Mouse (Mus musculus) C2C12 (cell line): Measurements from ENCODE around the gene Sln. TPM values are rescaled to one million over a fixed set of nuclear protein-coding genes. Genes with fewer than 3 reads are reported as not detected.

Source experiments
- H3K27me3 ChIP-seq: one replicate; pipeline ENCODE4 v1.6.1; 2011; ENCODE audit not compliant: control insufficient read depth, insufficient read depth, insufficient read length
- H3K36me3 ChIP-seq: one replicate; pipeline ENCODE4 v1.6.1; 2011; ENCODE audit not compliant: control insufficient read depth, insufficient read depth
- H3K4me3 ChIP-seq: one replicate; pipeline ENCODE4 v1.5.1; 2011; ENCODE audit warnings: mild to moderate bottlenecking, control low read depth; ENCODE audit not compliant: poor library complexity, insufficient read depth, severe bottlenecking
- H3K79me2 ChIP-seq: one replicate; pipeline ENCODE4 v1.6.1; 2011; ENCODE audit not compliant: control insufficient read depth, insufficient read depth
- H3K79me3 ChIP-seq: one replicate; pipeline ENCODE4 v1.6.1; 2011; ENCODE audit warnings: low read depth, control low read depth
- H3ac ChIP-seq: one replicate; pipeline ENCODE3; 2011; ENCODE audit warnings: low read depth; ENCODE audit not compliant: control insufficient read depth, insufficient read length
- CEBPB ChIP-seq: IDR thresholded peaks from one replicate; pipeline ENCODE4 v1.6.1; 2011; ENCODE audit warnings: low read depth, mild to moderate bottlenecking, control low read depth, moderate library complexity
- CTCF ChIP-seq: IDR thresholded peaks from one replicate; pipeline ENCODE4 v1.5.1; 2011; ENCODE audit not compliant: control insufficient read depth, insufficient read depth, insufficient read length
- FOSL1 ChIP-seq: IDR thresholded peaks from one replicate; pipeline ENCODE4 v1.8.0; 2011; ENCODE audit warnings: mild to moderate bottlenecking, low read length; ENCODE audit not compliant: poor library complexity, insufficient read depth, severe bottlenecking
- MAX ChIP-seq: IDR thresholded peaks from one replicate; pipeline ENCODE4 v1.6.1; 2011; ENCODE audit warnings: mild to moderate bottlenecking, control low read depth
- MYOD1 ChIP-seq: IDR thresholded peaks from one replicate; pipeline ENCODE4 v1.6.1; 2011; ENCODE audit warnings: low read depth; ENCODE audit not compliant: control insufficient read depth, insufficient read length
- MYOG ChIP-seq: IDR thresholded peaks from one replicate; pipeline ENCODE4 v1.6.1; 2011; ENCODE audit not compliant: control insufficient read depth, insufficient read length; ENCODE audit errors: extremely low read depth
- USF1 ChIP-seq: IDR thresholded peaks from one replicate; pipeline ENCODE4 v1.6.1; 2011; ENCODE audit warnings: low read depth, mild to moderate bottlenecking, control low read depth, moderate library complexity
- polyA plus RNA-seq: library from polyadenylated mRNA; unstranded; fragments of >200 nt; fragmentation: generic; extraction: Trizol; gene quantifications from one replicate; pipeline ENCODE4 v1.2.1, GENCODE M21; 2012; ENCODE audit warnings: missing spikeins

The Sln gene
- polyA plus RNA-seq, 1 experiment: not detected

DNA sequence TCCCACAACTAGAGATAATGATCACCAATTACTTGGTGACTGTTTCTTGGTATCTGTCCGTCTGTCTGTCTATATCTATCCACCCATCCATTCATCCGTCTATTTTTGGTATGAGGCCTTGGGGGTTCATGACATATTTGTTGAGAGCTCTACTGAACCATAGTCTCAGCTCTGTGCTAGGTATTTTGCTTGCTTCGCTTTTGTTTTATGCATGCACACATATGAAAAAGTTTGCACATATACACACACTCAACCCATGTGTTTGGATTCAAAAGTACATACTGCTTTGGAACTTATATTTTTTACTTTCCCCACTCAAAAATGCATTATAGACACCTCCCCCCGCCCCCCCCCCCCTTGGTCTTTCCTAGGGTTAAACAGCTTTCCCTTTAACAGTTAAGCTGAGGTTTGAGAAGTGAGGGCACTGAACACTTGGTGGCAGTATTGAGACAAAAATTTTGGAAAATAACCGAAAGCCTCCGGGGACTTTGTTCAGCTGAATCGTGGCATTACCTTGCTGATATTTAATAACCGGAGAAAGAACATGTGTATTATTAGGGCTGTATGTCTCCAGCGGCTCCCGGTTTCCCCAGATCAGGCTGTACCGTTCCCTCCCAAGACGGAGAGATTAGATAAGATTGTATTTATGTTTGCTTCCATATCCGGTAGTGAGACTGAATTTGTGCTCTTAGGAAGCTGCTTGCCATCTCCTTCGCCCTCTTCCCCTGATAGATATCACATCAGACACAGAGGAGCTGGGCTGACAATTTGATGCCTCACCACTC is 20.7 kb upstream of the Sln start:
- peaks cover 4% of the 10 kb centered on the region for H3K27me3 ChIP-seq
- H3K79me3 ChIP-seq: no peaks in the 10 kb centered on the region
- H3K36me3 ChIP-seq: no peaks in the 10 kb centered on the region
- H3K4me3 ChIP-seq: no peak overlapping the region
- no peaks in the 10 kb centered on the region for H3K79me2 ChIP-seq
- no peak for TF ChIP-seq USF1
- TF ChIP-seq MYOD1: no peak
- no peak for TF ChIP-seq CEBPB
- no peak for TF ChIP-seq MAX
- no peak for TF ChIP-seq FOSL1
- TF ChIP-seq MYOG: no peak
- H3ac ChIP-seq: no peak overlapping the region

DNA sequence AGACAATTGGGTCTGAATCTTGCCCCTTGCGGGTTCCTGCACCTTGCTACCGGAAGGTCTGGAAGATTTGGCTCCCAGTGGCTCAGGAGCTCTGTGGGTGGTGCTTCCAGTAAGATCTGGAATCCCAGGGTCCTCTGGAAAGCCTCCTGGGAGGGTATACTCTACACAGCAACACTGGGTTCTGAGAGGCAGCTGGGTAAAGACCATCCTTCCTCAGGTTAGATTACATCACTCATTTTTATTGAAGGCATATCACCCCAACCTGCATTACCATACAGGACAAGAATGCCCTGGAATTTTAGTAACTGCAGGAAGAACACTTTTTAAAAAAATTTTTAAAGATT is 20.1 kb upstream of the Sln start:
- Histone ChIP-seq H3K36me3 (no peaks in the 10 kb centered on the region), H3K27me3 (peaks cover 2% of the 10 kb centered on the region), H3K4me3 (no peak overlapping the region), H3K79me3 (no peaks in the 10 kb centered on the region), H3ac (no peak overlapping the region), H3K79me2 (no peaks in the 10 kb centered on the region)
- TF ChIP-seq CTCF (no peak), MAX (no peak), MYOG (no peak), MYOD1 (no peak), USF1 (no peak), CEBPB (no peak), FOSL1 (no peak)

DNA sequence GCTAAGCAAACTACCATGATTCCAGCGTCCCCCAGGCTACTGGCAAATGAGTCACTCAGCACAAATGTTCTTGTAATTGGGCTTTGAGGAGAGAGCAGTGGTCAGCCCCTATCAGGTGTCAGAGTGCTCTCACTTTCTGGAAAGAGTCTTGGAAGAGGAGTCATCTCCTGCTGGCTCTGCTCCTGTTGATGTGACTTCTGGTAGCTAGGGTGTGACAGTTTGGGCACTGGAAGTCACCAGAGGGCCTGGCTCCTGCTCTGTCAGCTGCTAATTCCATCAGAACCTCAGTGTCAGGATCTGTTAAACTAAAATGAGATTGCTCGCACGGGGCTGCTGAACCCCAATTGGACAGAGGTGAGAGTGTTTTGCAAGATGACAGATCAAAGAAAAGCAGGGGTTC is 14.9 kb upstream of the Sln start:
- Histone ChIP-seq H3K79me3 (no peaks in the 10 kb centered on the region), H3K79me2 (no peaks in the 10 kb centered on the region), H3K36me3 (no peaks in the 10 kb centered on the region), H3K4me3 (no peak overlapping the region), H3K27me3 (no peaks in the 10 kb centered on the region), H3ac (no peak overlapping the region)
- TF ChIP-seq MAX: no peak
- no peak for TF ChIP-seq MYOG
- no peak for TF ChIP-seq CTCF
- no peak for TF ChIP-seq USF1
- TF ChIP-seq MYOD1: no peak

DNA sequence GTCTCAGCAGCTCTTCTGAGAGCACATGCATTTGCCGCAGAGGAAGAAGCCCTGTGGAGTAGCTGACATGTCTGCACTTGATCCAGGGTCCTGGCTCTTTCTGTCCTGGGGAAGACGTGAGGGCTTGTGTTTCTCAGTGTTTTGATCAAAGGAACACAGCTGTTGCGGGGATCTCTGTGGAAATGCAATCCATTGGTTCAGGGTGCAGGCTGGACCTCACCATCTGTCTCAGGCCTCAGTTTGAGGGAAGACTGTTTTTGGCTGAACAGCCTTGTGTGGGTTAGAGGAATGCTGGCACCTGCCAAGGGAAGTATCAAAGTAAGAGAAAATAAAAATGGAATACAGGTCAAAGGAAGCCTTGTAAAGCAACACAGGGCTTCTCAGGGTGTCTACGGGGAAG is 14.0 kb upstream of the Sln start:
- no peak overlapping the region for H3K4me3 ChIP-seq
- no peaks in the 10 kb centered on the region for H3K36me3 ChIP-seq
- no peak overlapping the region for H3ac ChIP-seq
- TF ChIP-seq FOSL1 (no peak), MYOG (no peak), MYOD1 (no peak), CTCF (no peak), MAX (no peak), CEBPB (no peak), USF1 (no peak)
- H3K27me3 ChIP-seq: no peaks in the 10 kb centered on the region
- H3K79me3 ChIP-seq: no peaks in the 10 kb centered on the region
- H3K79me2 ChIP-seq: no peaks in the 10 kb centered on the region

DNA sequence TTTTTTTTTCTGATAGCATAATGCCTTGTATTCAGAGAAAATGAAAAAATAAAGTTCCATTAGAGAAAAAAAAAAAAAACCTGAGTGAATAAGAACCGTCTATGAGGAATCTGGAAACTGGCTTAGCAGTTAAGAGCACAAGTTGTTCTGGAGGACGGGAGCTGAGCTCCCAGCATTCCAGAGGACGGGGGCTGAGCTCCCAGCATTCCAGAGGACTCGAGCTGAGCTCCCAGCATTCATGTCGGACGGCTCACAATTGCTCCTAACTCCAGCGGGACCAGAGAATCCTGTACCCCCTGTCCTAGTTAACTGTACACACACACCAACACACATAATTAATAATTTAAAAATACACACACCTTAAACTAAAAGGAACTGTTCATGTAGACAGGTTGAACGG is 11.1 kb upstream of the Sln start:
- no peaks in the 10 kb centered on the region for H3K79me3 ChIP-seq
- no peaks in the 10 kb centered on the region for H3K27me3 ChIP-seq
- TF ChIP-seq USF1 (no peak), MYOG (no peak), CEBPB (no peak), MYOD1 (no peak), FOSL1 (no peak), CTCF (no peak), MAX (no peak)
- no peaks in the 10 kb centered on the region for H3K36me3 ChIP-seq
- no peak overlapping the region for H3ac ChIP-seq
- no peak overlapping the region for H3K4me3 ChIP-seq
- no peaks in the 10 kb centered on the region for H3K79me2 ChIP-seq

DNA sequence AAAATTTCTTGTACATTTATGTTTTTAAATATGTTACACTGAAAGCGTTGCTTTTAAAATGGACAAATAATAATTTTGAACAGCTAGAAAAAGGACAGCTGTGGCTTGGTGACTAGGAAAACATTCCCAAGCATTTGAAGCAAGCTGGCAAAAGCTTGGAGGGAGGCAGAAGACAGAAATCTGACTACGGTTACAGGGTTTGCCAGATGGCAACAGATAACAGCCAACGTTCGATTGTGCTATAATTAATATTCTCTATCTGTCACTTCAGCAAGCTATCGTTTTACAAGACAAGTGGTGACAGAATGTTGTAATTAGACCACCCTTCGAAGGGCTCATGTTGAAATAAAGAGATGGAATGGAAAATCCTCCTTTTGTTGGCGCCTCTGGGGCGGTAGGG is 1.4 kb upstream of the Sln start:
- Histone ChIP-seq H3K27me3 (no peaks in the 10 kb centered on the region), H3K79me3 (no peaks in the 10 kb centered on the region), H3K4me3 (no peak overlapping the region), H3K79me2 (no peaks in the 10 kb centered on the region), H3K36me3 (no peaks in the 10 kb centered on the region), H3ac (no peak overlapping the region)
- TF ChIP-seq FOSL1: no peak
- TF ChIP-seq MYOG: no peak
- no peak for TF ChIP-seq MYOD1
- no peak for TF ChIP-seq MAX
- TF ChIP-seq CEBPB: no peak
- TF ChIP-seq CTCF: no peak
- no peak for TF ChIP-seq USF1
